Mouse (Mus musculus): ENCODE measurements around the gene Hspb1.

Gene Hspb1

DNA sequence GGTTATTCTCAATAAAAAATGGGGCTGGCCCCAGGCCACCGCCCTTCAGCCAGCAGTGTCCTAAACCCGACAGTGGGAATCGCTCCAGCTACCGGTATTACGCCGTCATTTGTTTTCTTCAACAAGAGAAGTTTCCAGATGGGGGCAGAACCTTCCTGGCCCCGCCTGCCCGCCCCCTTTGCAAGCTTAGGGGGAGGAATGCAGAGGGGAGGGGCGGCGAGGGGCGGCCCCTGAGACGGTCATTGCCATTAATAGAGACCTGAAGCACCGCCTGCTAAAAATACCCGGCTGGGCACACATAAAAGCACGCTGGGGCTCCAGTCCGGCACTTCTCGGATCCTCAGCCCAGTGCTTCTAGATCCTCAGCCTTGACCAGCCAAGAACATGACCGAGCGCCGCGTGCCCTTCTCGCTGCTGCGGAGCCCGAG lies at the start of gene Hspb1:
TSS of gene Hspb1 (plus strand) at position 245 of the 428 bp plus-strand sequence.
- DNase-seq: peak; percentile 87 to 94

DNA sequence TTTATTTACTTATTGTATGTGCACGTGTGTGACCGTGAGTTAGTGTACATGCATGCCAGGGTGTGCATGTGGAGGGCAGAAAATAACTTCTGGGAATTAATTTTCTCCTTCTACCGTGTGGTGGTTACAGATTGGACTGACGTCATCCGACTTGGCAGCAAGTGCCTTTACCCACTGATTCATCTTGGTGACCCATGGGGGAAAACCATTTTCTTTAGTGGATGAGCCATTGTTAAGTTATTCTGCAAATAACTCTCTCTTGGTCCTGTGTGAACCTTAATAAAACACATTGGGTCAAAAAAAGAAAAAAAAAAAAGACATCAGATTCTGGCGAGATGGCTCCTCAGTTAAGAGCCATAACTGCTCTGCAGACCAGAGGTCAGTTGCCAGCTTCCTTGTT lies 46.1 kb upstream of the Hspb1 start:
- DNase-seq: no peak

DNA sequence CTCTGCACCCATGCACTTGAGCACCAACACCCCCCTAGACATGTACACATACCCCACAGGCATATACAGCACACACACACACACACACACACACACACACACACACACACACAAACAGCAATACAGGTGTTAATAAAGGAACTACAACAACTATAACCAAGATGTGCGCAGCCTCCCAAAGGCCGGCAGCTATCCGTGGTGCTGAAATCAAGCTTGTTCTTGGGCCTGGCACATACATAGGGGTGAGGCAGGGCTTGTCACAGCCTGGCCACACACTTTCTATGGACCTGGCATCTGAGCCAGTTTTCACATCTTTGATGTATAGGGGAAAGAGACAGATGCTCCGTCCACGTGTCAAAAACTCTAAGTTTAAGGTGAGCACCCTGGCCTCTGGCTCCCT lies 44.3 kb upstream of the Hspb1 start:
- peak; percentile 24 to 77 for DNase-seq

GRCm38 (mm10) chr5:135845676-135846320 lies 41.9 kb upstream of the Hspb1 start:
- no peak for DNase-seq

- no peak for DNase-seq
These were observed 40.3 kb upstream of the Hspb1 start for GRCm38 (mm10) chr5:135847460-135847859.

- DNase-seq: no peak
These were observed 39.8 kb upstream of the Hspb1 start for GRCm38 (mm10) chr5:135847881-135848280.

DNA sequence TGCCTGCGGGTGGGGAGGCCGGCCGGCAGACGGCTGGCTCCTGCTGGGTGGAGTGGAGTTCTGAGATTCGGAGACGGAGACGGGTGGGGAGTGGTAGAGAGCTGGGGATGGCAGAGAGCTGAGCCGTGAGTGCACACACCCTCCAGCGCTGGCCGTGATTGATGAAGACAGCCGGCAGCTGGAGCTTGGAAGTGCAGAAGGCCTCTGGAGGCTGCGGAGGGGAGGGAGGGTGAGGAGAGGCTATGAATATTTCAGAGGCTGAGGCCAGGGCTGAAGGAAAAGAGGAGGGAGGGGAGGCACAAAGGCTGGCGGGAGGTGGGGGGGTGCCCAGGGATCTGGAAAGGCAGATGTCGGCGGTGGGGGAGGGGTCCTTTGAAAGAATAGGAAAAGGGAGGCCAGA lies 36.7 kb upstream of the Hspb1 start:
- DNase-seq: no peak

GRCm38 (mm10) chr5:135851481-135851880 lies 36.2 kb upstream of the Hspb1 start:
- DNase-seq: no peak

DNA sequence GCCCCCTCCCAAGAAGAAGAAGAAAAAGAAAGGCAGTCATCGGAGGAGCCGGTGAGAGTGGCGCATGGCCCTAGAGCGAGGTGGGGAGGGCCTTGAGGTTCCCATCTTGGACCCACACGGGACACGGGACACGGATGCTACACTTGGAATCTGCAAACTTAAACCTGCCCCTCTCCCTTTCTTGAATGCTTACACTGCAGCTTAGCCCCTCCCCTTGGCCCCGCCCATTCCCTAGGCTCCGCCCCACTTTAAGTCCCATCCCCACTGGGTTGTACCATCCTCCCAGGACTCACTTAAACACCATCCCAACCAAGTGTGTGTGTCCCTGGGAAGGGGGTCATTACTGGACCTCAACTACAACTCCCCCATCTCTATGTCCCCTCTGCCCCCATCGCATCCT lies 35.3 kb upstream of the Hspb1 start:
- peak in 1 of 2 experiments; percentile 24 for DNase-seq

GRCm38 (mm10) chr5:135853731-135854130 lies 34.0 kb upstream of the Hspb1 start:
- DNase-seq: no peak

GRCm38 (mm10) chr5:135855156-135855555 lies 32.6 kb upstream of the Hspb1 start:
- DNase-seq: peak; percentile 73 to 90

DNA sequence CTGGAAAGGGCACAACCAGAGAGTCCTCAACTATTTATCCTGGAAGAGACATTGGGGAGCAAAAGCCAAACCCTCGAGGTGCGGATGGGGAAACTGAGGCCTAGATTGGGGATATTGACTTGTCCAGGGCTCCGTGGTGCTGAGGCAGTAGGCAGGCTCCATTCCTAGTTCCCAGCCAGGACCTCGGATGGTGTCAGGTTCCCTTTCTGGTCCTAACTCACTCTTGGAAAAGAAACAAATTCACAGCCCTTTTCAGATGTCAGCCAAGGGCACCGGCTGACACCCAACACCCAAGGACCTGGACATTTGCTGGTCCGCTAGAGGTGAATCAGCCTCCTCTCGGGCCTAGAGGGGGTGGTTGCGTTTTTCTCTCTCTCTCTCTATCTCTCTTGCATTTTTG lies 21.1 kb upstream of the Hspb1 start:
- DNase-seq: no peak

DNA sequence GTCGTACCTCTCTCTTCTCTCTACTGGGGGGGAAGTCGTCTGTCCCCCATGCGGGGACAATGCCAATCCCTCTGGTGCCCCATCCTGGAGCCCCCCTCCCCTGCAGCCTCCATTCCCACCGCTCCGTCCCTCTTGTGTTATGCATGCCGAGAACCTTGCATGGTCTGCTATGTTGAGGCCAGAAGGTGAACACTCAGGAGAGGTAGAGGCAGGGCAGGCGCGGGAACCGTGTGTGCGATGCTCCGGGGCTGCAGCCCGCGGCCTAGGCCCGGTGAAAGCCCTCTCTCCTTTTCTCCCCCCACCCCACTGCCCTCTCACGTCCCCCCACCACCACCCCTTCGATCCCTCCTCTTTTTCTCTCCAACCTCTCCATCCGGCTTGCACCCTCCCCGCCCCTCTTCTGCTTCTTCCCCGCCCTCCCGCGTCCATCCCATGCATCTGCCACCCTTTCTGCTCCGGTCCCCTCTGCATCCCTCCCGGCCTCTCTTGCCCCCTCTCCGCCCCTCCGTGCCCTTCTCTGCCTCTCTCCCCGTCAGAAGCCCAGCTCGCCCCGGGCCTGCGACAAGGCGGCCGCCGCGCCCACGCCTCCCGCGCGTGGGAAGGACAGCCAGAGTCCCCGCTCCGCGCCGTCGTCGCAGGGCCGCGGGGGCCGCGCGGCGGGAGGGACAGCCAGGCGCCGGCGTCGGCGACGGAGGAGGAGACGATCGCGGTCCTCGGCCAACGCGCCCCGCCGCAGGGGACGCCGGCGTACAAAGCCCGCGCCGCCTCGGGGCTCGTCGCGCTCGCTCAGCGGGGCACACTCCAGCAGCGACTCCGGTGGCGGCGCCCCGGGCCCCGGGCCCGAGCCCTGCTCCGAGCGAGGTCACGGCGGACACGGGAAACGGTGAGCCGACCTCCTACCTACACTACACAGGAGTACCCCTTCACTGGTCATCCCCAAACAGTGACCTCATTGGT lies 19.8 kb upstream of the Hspb1 start:
- DNase-seq: peak in 1 of 2 experiments; percentile 29

DNA sequence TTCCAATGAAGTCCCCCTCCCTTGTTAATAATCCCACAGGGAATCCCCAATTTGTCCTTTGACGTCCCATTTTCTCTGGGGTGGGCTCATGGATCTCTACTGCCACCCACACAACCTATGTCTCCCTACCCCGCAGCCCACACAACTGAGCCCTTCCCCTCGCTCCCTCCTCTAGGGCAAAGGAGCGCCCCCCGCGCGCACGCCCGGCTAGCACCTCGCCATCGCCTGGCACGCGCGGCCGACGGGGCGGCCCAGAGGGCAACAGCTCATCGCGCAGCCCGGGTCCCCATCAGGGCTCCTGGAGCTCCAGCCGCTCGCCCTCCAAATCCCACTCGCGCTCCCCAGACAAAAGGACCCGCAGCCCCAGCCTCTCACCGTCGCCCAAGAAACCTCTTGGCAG lies 19.1 kb upstream of the Hspb1 start:
- DNase-seq: no peak

DNA sequence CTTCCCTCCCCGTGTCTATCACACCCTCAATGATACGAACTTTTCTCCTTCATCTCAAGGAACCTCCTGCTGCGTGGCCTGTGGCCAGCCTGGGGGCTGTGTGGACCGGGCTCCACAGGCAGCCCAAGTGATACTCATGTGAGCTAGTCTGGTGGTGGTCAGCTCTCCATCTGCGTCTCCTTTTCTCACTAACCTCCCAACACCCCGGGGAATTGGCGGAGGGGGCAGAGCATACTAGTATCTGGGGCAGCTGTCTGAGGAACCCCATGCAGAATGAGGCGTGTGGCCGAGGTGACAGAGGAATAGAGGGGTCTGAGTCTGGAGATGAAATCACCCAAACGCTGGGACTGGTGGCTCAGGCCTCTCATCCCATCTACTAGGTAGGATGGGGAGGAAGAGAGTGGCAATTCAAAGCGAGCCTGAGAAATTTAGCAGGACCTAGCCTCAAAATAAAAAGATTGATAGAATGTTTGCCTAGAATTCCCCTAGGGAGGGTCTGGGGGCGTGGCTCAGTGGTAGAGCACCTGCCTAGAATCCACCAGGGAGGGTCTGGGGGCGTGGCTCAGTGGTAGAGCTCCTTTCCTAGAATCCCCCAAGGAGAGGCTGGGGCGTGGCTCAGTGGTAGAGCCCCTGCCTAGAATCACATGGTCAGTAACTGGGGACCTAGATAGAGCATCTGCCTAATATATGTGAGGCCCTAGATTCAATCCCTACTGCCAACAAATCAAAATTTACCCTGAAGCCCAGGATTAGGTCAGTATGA lies 17.9 kb upstream of the Hspb1 start:
- no peak for DNase-seq

GRCm38 (mm10) chr5:135870505-135870904 lies 17.2 kb upstream of the Hspb1 start:
- no peak for DNase-seq

- DNase-seq: no peak
These were observed 14.7 kb upstream of the Hspb1 start for GRCm38 (mm10) chr5:135872996-135873395.

- DNase-seq: no peak
These were observed 14.0 kb upstream of the Hspb1 start for GRCm38 (mm10) chr5:135873753-135874152.

- peak; percentile 65 to 88 for DNase-seq
These were observed 10.5 kb upstream of the Hspb1 start for GRCm38 (mm10) chr5:135877180-135877579.

GRCm38 (mm10) chr5:135877831-135878231 lies 9.9 kb upstream of the Hspb1 start:
- peak; percentile 71 to 79 for DNase-seq

DNA sequence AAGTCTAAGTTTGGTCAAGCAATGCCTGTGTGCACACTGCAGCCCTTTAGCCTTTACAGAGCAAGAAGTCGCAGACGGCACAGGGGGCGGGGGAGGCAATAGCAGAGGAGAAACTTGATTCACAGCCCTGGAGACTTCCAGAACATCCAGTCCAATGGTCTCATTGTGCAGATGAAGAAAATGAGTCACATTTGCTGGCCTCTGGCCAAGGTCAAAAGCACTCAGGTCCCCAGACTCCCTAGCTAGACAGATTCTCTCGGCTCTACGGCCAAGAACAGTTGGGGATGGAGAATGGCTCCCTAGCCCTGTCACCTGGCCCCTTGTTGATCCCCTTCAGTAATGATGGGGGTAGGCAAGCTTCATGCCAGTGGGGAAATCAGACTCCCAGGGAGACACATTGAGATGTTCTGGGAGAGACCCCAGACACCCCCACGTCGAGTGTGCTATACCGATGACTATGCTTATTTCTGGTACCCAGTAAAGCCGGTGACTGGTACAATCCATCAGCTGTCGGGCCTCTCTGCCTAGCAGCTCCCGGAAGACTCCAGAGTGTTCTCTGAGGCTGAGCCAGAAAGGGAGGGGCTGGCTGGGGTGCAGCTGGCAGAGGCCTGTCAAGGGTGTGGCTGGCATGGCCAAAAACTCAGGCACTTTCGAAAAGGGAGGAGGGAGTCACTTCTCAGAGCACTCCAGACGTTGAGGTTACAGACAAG lies 8.1 kb upstream of the Hspb1 start:
- DNase-seq: peak; percentile 75 to 81

DNA sequence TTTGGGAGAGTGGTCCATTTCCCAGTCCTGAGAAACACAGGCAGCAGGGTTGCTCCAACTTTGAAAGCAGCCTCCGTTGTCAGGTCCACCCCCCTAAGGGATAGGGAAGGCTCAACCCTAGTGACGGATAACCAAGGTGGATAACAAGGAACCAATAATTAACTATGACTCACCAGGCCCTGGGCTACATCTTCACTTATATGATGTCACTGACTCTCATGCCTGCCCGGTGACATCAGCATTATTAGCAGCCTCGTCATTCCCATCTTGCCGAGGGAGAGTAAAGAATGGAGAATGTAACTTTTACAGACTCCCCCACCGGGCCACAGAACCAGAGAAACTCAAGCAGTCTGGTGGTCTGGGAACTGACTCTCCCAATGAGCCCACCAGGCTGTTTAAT lies 3.1 kb upstream of the Hspb1 start:
- no peak for DNase-seq

All from kidney, postnatal 36 days (tissue).